Mouse (Mus musculus) hindbrain, embryonic 13.5 days (tissue): ENCODE results near the gene Krt7. TPM values are rescaled to one million over a fixed set of nuclear protein-coding genes. Genes with fewer than 3 reads are reported as not detected.

ENCODE experiments used
- ATAC-seq: fragments of 200-750 bp; cut with Nextera tagmentation; 2 replicates; pipeline ENCODE4 v1.8.0; 2017; ENCODE audit warnings: moderate TSS enrichment; ENCODE audit not compliant: low FRiP score
- H3K27ac ChIP-seq: fragments of 300-500 bp; sonication (generic); 2 replicates; pipeline ENCODE4 v1.5.1; 2015; ENCODE audit warnings: inconsistent platforms, mild to moderate bottlenecking, moderate library complexity
- H3K27me3 ChIP-seq: fragments of 300-500 bp; sonication (generic); 2 replicates; pipeline ENCODE4 v1.6.1; 2015; ENCODE audit warnings: mild to moderate bottlenecking, inconsistent platforms
- H3K36me3 ChIP-seq: fragments of 300-500 bp; sonication (generic); 2 replicates; pipeline ENCODE4 v1.6.1; 2015; ENCODE audit warnings: mild to moderate bottlenecking, inconsistent platforms
- H3K4me1 ChIP-seq: fragments of 300-500 bp; sonication (generic); replicated peaks from 2 replicates; pipeline ENCODE4 v1.6.1; 2015; ENCODE audit warnings: inconsistent platforms
- H3K4me2 ChIP-seq: fragments of 300-500 bp; sonication (generic); 2 replicates; pipeline ENCODE4 v1.6.1; 2015; ENCODE audit warnings: inconsistent platforms, mild to moderate bottlenecking, moderate library complexity
- H3K4me3 ChIP-seq: fragments of 300-500 bp; sonication (generic); 2 replicates; pipeline ENCODE4 v1.5.1; 2015; ENCODE audit warnings: mild to moderate bottlenecking, inconsistent platforms
- H3K9ac ChIP-seq: fragments of 300-500 bp; sonication (generic); 2 replicates; pipeline ENCODE4 v1.6.1; 2015; ENCODE audit warnings: mild to moderate bottlenecking, inconsistent platforms
- H3K9me3 ChIP-seq: fragments of 300-500 bp; sonication (generic); 2 replicates; pipeline ENCODE4 v1.6.1; 2016; ENCODE audit warnings: inconsistent platforms
- WGBS: fragments of 180-500 bp; shearing (Covaris S2); methylation state at CpG from one replicate; pipeline ENCODE4 v1.1.7; 2015; 5-methylcytosine and 5-hydroxymethylcytosine counted together
- polyA plus RNA-seq: library from polyadenylated mRNA; unstranded; fragments of >200 nt; fragmentation: Nextera tagmentation; extraction: Ambion mirVana; gene quantifications from 2 replicates; pipeline ENCODE4 v1.2.1, GENCODE M21; 2015

Gene Krt7
- polyA plus RNA-seq, 1 experiment from 2014 or later: 0.77 TPM

- no peaks in the 10 kb centered on the region for H3K9me3 ChIP-seq
- H3K27ac ChIP-seq: no peak overlapping the region
- WGBS: 54% methylated on average over 7 of the region's 7 CpGs
- no peak overlapping the region for H3K9ac ChIP-seq
- ATAC-seq: no peak
- H3K4me3 ChIP-seq: no peak overlapping the region
- no peaks in the 10 kb centered on the region for H3K36me3 ChIP-seq
- H3K4me1 ChIP-seq: 0 out of 2 replicates have a peak, but pooled peaks cover 4% of the 10 kb centered on the region
- H3K4me2 ChIP-seq: no peak overlapping the region
- H3K27me3 ChIP-seq: peaks cover 35% of the 10 kb centered on the region
These were observed 3.2 kb downstream of the Krt7 start for GRCm38 (mm10) chr15:101413916-101414635.

- Histone ChIP-seq H3K4me1 (0 out of 2 replicates have a peak, but pooled peaks cover 4% of the 10 kb centered on the region), H3K9ac (no peak overlapping the region), H3K9me3 (no peaks in the 10 kb centered on the region), H3K36me3 (no peaks in the 10 kb centered on the region), H3K27ac (no peak overlapping the region), H3K4me2 (no peak overlapping the region), H3K27me3 (peaks cover 35% of the 10 kb centered on the region), H3K4me3 (no peak overlapping the region)
- ATAC-seq: no peak
- WGBS: 45% methylated on average over 11 of the region's 11 CpGs
These were observed 4.1 kb downstream of the Krt7 start for GRCm38 (mm10) chr15:101414807-101415565.

GRCm38 (mm10) chr15:101418950-101419349, 8.1 kb downstream of the Krt7 start:
- H3K27me3 ChIP-seq: 0 out of 2 replicates have a peak, but pooled peaks cover 11% of the 10 kb centered on the region
- H3K4me3 ChIP-seq: no peak overlapping the region
- no peaks in the 10 kb centered on the region for H3K4me1 ChIP-seq
- no peaks in the 10 kb centered on the region for H3K36me3 ChIP-seq
- no peaks in the 10 kb centered on the region for H3K9me3 ChIP-seq
- 88% methylated on average over 4 of the region's 4 CpGs for WGBS
- H3K9ac ChIP-seq: no peak overlapping the region
- no peak overlapping the region for H3K4me2 ChIP-seq
- H3K27ac ChIP-seq: no peak overlapping the region
- ATAC-seq: no peak

GRCm38 (mm10) chr15:101420903-101421302, 10.1 kb downstream of the Krt7 start:
- Histone ChIP-seq H3K4me1 (no peaks in the 10 kb centered on the region), H3K4me2 (no peak overlapping the region), H3K27ac (no peak overlapping the region), H3K27me3 (0 out of 2 replicates have a peak, but pooled peaks cover 6% of the 10 kb centered on the region), H3K36me3 (no peaks in the 10 kb centered on the region), H3K9ac (no peak overlapping the region), H3K9me3 (no peaks in the 10 kb centered on the region), H3K4me3 (no peak overlapping the region)
- 62% methylated on average over 6 of the region's 6 CpGs for WGBS
- ATAC-seq: no peak

- Histone ChIP-seq H3K4me1 (no peaks in the 10 kb centered on the region), H3K36me3 (no peaks in the 10 kb centered on the region), H3K4me3 (no peak overlapping the region), H3K27me3 (0 out of 2 replicates have a peak, but pooled peaks cover 10% of the 10 kb centered on the region), H3K4me2 (no peak overlapping the region), H3K9me3 (no peaks in the 10 kb centered on the region), H3K9ac (no peak overlapping the region), H3K27ac (no peak overlapping the region)
- ATAC-seq: no peak
- WGBS: 23% methylated on average over 5 of the region's 5 CpGs
These were observed 14.1 kb downstream of the Krt7 start for GRCm38 (mm10) chr15:101424914-101425313.

- Histone ChIP-seq H3K9me3 (no peaks in the 10 kb centered on the region), H3K36me3 (no peaks in the 10 kb centered on the region), H3K27me3 (peaks cover 44% of the 10 kb centered on the region), H3K4me2 (no peak overlapping the region), H3K4me1 (peaks cover 9% of the 10 kb centered on the region), H3K9ac (no peak overlapping the region), H3K4me3 (no peak overlapping the region), H3K27ac (no peak overlapping the region)
- no peak for ATAC-seq
- 86% methylated on average over 7 of the region's 7 CpGs for WGBS
These were observed 25.8 kb downstream of the Krt7 start for GRCm38 (mm10) chr15:101436611-101437010.

- 3% methylated on average over 34 of the region's 34 CpGs for WGBS
- H3K4me1 ChIP-seq: peaks cover 9% of the 10 kb centered on the region
- H3K4me3 ChIP-seq: peak within 1 kb of the TSS; percentile 41
- H3K9ac ChIP-seq: peak within 1 kb of the TSS; percentile 71
- H3K27ac ChIP-seq: no peak within 1 kb of the TSS
- peak within 1 kb of the TSS; percentile 77 for H3K4me2 ChIP-seq
- no peak for ATAC-seq
- peaks cover 44% of the 10 kb centered on the region for H3K27me3 ChIP-seq
- H3K36me3 ChIP-seq: no peaks in the 10 kb centered on the region
- no peaks in the 10 kb centered on the region for H3K9me3 ChIP-seq
These were observed 27.7 kb downstream of the Krt7 start, which contains the start of gene Krt87 for GRCm38 (mm10) chr15:101438555-101438954. Gene Krt87 (minus strand): TSS chr15:101438804.

- WGBS: 82% methylated on average over 4 of the region's 4 CpGs
- Histone ChIP-seq H3K4me2 (no peak overlapping the region), H3K36me3 (no peaks in the 10 kb centered on the region), H3K9ac (no peak overlapping the region), H3K27me3 (peaks cover 44% of the 10 kb centered on the region), H3K4me1 (peaks cover 9% of the 10 kb centered on the region), H3K27ac (no peak overlapping the region), H3K9me3 (no peaks in the 10 kb centered on the region), H3K4me3 (no peak overlapping the region)
- ATAC-seq: no peak
These were observed 30.0 kb downstream of the Krt7 start for GRCm38 (mm10) chr15:101440837-101441236.

- 77% methylated on average over 11 of the region's 11 CpGs for WGBS
These were observed 35.7 kb downstream of the Krt7 start for GRCm38 (mm10) chr15:101446572-101446971.

GRCm38 (mm10) chr15:101447444-101447843, 36.6 kb downstream of the Krt7 start, which contains the start of gene Krt88:
Gene Krt88 (plus strand): TSS chr15:101447744.
- H3K9me3 ChIP-seq: no peaks in the 10 kb centered on the region
- ATAC-seq: no peak
- H3K4me1 ChIP-seq: no peaks in the 10 kb centered on the region
- H3K36me3 ChIP-seq: no peaks in the 10 kb centered on the region
- H3K4me3 ChIP-seq: no peak within 1 kb of the TSS
- WGBS: 74% methylated on average over 2 of the region's 2 CpGs
- no peak within 1 kb of the TSS for H3K27ac ChIP-seq
- H3K27me3 ChIP-seq: peaks cover 2% of the 10 kb centered on the region; the same call in 1 of the 2 replicates
- no peak within 1 kb of the TSS for H3K4me2 ChIP-seq
- H3K9ac ChIP-seq: no peak within 1 kb of the TSS

More at GRCm38 (mm10) chr15:101446572-101446971, 35.7 kb downstream of the Krt7 start:
- no peaks in the 10 kb centered on the region for H3K4me1 ChIP-seq
- no peak for ATAC-seq
- H3K4me3 ChIP-seq: no peak overlapping the region
- no peak overlapping the region for H3K9ac ChIP-seq
- H3K4me2 ChIP-seq: no peak overlapping the region
- H3K27me3 ChIP-seq: no peaks in the 10 kb centered on the region; the same call in 1 of the 2 replicates
- H3K36me3 ChIP-seq: no peaks in the 10 kb centered on the region
- no peak overlapping the region for H3K27ac ChIP-seq
- H3K9me3 ChIP-seq: no peaks in the 10 kb centered on the region

GRCm38 (mm10) chr15:101453093-101453736, 42.4 kb downstream of the Krt7 start:
- Histone ChIP-seq H3K4me2 (peak overlapping the region; percentile 26; the same call in 1 of the 2 replicates), H3K27ac (no peak overlapping the region), H3K4me1 (peaks cover 5% of the 10 kb centered on the region; the same call in 1 of the 2 replicates), H3K9ac (no peak overlapping the region), H3K36me3 (no peaks in the 10 kb centered on the region), H3K4me3 (no peak overlapping the region), H3K9me3 (no peaks in the 10 kb centered on the region), H3K27me3 (peaks cover 3% of the 10 kb centered on the region; the same call in 1 of the 2 replicates)
- ATAC-seq: no peak
- 6% methylated on average over 13 of the region's 13 CpGs for WGBS

GRCm38 (mm10) chr15:101454774-101455173, 43.9 kb downstream of the Krt7 start:
- no peak overlapping the region for H3K27ac ChIP-seq
- peaks cover 17% of the 10 kb centered on the region for H3K4me1 ChIP-seq
- no peak for ATAC-seq
- H3K4me2 ChIP-seq: no peak overlapping the region
- no peaks in the 10 kb centered on the region for H3K9me3 ChIP-seq
- WGBS: 88% methylated on average over 8 of the region's 8 CpGs
- peaks cover 7% of the 10 kb centered on the region; the same call in 1 of the 2 replicates for H3K27me3 ChIP-seq
- no peaks in the 10 kb centered on the region for H3K36me3 ChIP-seq
- no peak overlapping the region for H3K9ac ChIP-seq
- H3K4me3 ChIP-seq: no peak overlapping the region
